Mouse (Mus musculus): ENCODE results near the gene Wdr82.
A peak's percentile ranks its signal among the peaks of the same experiment; 100 is the strongest.
"Not testable (repeated sequence)": the region's sequence is repeated elsewhere in the genome, so short reads cannot be mapped to it uniquely, and the experiment has no call there.

The Wdr82 gene

DNA sequence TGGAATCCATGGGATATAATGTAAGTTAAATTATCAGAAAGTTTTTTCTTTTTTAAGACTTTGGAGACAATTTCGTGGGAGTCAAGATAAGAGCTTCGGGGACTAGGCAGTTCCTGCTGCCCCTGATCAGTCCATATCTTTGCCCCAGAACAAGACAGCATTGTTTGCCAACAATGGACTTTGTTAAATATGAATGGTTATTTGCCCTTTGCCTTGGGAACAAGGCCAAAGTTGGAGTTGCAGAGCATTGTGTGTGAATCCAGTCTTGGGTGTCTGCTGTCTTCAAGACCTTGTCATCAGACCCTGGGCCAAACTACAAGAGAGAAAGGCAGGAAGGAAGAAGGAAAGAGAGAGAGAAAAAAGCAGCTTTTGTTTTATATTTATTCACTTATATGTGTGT lies 4.0 kb upstream of the Wdr82 start:
- no peak for DNase-seq (ENCODE audit: low spot score)

GRCm38 (mm10) chr9:106167241-106167640 lies 3.5 kb upstream of the Wdr82 start:
- no peak for DNase-seq (ENCODE audit: low spot score)

GRCm38 (mm10) chr9:106167703-106168102 lies 3.0 kb upstream of the Wdr82 start:
- no peak for DNase-seq (ENCODE audit: low spot score)

- DNase-seq (ENCODE audit: low spot score) = not testable (repeated sequence)
These were observed 1.7 kb upstream of the Wdr82 start for GRCm38 (mm10) chr9:106169006-106169405.

DNA sequence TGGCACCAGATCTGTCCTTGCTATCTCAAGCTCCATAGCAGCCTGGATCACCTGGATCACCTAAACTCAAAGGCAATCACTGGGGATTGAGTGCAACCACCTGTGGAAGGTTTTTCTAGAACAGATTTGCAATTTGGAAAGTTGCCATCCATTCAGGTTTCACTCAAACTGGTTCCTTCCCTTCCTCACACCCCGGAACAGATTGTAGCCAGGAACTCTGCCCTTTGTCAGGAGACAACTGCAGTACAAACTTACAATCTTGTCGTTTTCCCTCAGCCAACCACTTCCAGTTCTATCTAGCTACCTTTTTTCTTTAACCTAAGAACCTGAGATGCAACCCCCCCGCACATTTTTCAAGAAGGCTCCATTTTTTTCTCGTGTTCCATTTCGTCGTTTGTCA lies 811 bp upstream of the Wdr82 start:
- no peak for DNase-seq (ENCODE audit: low spot score)

- DNase-seq (ENCODE audit: low spot score) = peak; percentile 45
These were observed 824 bp downstream of the Wdr82 start for GRCm38 (mm10) chr9:106171346-106172158.

- DNase-seq (ENCODE audit: low spot score) = no peak
These were observed 1.8 kb downstream of the Wdr82 start for GRCm38 (mm10) chr9:106172527-106172926.

GRCm38 (mm10) chr9:106173363-106173762 lies 2.6 kb downstream of the Wdr82 start:
- DNase-seq (ENCODE audit: low spot score) = no peak

DNA sequence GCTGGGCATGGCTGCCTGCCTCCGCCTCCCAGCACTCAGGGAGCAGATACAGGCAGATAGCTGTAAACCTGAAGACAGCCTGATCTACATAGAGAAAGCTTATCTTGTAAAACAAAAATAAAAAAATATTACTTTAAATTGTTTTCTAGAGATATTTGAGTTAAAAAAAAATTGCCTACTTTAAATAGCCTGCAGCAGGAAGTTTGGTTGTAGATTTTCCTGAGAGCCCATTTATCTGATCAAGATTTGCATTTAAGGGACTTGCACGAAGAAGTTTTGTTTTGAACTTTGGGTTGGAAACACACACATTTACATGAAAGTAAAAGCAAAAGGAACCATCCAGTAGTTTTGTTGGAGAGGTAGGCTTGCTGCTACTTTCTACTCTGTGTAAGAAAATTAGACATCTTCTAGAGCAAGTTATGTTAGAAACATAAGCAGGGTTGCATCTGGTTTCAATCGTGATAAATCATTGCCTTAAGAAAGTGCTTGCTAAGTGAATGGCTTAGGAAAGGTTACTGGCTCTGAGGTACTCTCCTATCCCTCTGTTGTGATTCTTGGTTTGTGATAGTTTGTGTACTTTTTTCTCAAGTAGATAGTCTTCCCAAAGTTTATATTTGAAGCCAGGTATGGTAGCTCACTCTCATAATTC lies 4.9 kb downstream of the Wdr82 start:
- no peak for DNase-seq (ENCODE audit: low spot score)

GRCm38 (mm10) chr9:106176769-106177168 lies 6.0 kb downstream of the Wdr82 start:
- no peak for DNase-seq (ENCODE audit: low spot score)

- DNase-seq (ENCODE audit: low spot score) = no peak
These were observed 7.1 kb downstream of the Wdr82 start for GRCm38 (mm10) chr9:106177799-106178198.

DNA sequence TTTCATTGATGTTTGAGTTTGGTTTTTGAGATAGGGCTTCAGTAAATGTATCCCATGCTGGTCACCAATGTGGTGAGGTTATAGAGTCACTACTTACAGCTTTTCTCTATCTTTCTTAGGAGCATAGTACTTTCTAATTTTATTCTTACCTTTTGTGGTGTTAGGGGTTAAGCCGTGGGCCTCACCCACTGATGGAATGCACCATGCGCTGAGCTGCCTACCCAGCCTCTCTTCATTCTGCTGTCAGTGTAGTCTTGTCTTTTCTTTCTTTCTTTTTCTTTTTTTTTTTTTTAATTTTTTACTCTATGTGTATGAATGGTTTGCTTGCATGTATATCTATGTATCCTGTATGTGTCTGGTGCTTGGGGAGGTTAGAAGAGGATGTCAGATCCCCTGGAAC lies 8.7 kb downstream of the Wdr82 start:
- DNase-seq (ENCODE audit: low spot score) = no peak

DNA sequence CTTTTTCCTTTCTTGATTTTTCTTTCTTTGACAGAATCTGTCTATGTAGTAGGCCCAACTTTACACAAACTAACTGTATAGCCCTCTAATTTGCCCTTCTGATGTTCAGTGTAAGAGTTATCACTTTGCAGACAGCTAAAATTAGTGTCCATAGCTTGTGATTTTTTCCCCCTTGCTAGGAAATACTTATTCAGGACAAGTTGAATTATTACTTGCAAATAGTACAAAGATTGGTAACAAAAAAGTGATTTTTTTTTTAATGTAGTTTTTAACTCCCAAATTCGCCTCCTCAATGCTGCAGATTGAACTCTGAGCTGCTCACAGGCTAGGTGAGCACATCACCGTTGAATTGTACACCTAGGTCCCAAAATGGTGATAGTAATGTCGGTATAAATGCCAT lies 9.2 kb downstream of the Wdr82 start:
- no peak for DNase-seq (ENCODE audit: low spot score)

DNA sequence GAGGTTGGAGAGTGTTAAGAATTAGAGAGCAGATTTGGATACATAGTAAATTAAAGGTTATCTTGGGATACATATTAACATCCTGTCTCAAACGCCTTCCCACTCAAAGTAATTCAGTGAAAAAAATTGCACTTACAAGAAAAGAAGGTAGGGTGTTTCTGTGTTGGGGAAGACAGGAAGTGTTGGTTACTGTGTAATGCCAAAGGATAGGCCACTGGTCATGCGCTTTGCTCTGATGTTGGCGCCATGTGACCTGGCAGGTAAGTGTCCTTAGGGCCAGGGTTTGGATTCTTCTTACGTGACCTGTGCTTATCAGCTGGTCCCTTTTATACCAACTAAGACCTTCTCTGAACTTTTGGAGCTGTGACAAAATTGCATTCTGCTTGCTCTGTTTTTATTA lies 11.4 kb downstream of the Wdr82 start:
- no peak for DNase-seq (ENCODE audit: low spot score)

DNA sequence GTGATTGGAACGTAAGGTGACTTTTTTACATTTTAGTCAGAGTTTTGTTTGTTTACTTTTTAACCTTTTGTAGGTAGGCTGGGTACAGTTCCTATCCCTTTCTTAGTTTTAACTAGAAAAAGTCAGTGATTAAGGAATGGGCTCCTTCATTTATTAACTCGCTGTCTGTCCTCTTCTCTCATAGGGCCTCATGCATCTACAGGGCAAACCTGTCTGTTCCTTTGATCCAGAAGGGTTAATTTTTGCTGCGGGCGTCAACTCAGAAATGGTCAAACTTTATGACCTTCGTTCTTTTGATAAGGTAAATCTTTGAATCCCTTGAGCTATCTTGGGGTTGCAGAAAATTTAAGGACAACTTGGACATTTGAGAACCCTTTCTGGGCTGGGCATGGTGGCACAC lies 13.3 kb downstream of the Wdr82 start:
- no peak for DNase-seq (ENCODE audit: low spot score)

- DNase-seq (ENCODE audit: low spot score) = no peak
These were observed 20.6 kb downstream of the Wdr82 start for GRCm38 (mm10) chr9:106191355-106191754.

DNA sequence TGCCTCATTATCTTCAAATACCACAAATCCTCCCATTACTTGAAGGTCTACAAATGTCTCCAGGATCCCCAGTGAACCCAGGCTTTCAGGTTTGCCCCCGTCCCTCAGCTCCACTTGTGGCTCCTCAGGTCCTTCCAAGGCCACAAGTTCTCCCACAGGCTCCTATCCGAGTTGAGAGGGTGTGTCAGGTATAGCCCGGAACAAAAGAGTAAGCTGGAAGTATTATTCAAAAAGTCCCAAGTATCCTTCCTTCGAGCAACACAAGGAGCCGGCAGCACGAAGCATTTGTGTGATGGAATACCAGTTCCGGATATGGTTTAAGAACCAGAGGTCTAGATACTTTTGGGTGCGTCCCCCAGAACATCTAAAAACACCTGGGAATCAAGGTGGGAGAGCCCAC lies 21.3 kb downstream of the Wdr82 start:
- DNase-seq (ENCODE audit: low spot score) = no peak

GRCm38 (mm10) chr9:106192998-106193397 lies 22.3 kb downstream of the Wdr82 start:
- no peak for DNase-seq (ENCODE audit: low spot score)

DNA sequence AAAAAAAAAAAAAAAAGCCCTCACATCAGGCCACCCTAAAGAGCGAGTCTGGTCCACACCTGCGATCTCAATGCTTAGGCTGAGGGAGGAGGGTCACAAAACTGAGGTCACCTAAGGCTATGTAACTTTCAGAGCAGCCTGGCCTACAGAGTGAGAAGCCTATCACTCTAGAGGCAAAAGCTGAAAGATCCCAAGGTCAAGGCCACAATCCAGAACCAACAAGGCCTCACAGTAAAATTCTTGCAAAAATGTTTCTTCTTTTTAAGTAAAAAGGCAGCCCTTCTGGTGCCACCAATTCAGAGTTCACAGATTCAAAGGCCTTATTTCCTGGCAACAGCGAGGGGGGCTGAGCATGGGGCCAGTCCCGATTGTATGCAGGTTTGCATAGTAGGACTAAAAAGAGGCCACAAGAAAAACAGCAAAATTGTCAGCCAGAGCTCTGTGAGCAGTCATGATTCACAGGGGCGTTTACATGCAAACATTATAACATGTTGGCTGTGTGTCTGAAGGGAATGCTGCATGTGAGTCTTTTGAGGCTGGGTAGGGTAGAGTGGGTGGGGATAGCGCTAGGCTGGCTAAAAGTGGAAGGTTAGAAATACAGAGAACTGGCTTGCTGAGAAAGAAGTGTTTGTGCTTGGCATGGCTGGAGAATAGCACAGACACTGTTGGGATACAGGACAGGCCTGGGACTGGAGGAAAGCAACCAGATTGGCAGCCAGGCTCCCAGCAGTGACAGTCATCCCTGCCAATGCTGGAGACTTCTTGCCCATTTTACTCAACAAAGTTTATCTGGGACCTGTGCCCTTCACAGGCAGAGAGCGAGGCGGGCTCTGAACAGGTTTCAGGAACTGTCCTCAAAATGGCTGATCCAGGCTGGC lies 23.4 kb downstream of the Wdr82 start:
- DNase-seq (ENCODE audit: low spot score) = no peak

DNA sequence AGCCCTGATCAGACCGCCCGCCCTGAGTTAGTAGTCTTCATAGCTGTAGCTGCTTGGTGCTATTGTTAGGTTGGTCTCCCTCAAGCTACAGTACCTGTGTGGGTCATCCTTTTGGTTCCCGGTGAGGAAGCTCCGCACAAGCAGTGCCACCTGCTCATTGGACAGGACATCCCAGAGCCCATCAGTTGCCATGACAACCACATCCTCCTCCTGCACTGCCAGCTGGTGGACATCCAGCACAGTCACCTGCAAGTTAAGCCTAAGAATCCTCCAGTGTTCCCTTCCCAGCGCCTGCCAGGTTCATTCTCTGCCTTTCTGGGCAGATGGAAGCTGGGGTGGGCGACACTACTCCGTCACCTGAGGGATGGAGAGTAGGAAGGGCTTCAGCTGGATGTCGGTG lies 25.0 kb downstream of the Wdr82 start:
- DNase-seq (ENCODE audit: low spot score) = no peak

DNA sequence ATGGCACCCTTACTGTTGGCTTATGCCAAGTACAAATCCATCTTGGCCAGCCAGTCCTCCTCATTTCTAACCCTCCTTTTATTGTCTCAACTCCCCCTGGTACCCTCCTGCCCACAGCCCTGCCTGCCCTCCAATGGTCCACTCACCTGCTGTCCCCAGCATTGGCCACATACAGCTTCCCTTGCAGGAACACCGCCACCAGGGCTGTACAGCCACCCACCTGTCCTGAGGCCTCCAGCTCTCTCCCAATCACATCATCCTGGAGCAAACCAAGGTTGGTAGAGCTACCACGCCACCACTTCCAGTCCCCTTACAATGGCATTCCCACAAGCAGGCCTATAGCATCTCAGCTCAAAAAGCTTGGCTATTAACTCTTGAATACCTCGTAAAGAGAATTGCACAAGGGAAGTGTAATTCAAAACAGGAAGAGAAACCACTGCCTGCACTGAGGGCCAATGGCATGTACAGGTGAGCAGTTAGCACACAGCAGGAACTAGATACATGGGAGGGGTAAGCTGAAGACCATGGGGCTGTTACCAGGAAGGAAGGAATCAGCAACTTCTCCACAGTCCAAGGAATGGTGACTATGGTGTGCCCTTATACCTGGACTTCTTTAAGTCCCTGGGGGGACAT lies 26.5 kb downstream of the Wdr82 start:
- DNase-seq (ENCODE audit: low spot score) = no peak

GRCm38 (mm10) chr9:106197732-106198131 lies 27.0 kb downstream of the Wdr82 start:
- DNase-seq (ENCODE audit: low spot score) = no peak

All from ovary, adult 18-20 months (tissue).